Mouse (Mus musculus): ENCODE measurements around the gene Dapp1. TPM values are rescaled to one million over a fixed set of nuclear protein-coding genes. Genes with fewer than 3 reads are reported as not detected.

The Dapp1 gene
- total and polyA plus RNA-seq, 3 experiments = 53.5 to 63.6 (median 62.8) TPM

- in situ Hi-C loops (cut with MboI; ENCODE audit: low pct_ligation_motif_present, low pct_unique_long_range_greater_than_20kb, low sequenced_read_pairs) = no loop called here
- Histone ChIP-seq H3K9me3 (replicated peaks; ENCODE audit: low read length) (no peaks in the 10 kb centered on the region), H3K27me3 (replicated peaks) (no peaks in the 10 kb centered on the region), H3K79me2 (replicated peaks; ENCODE audit: control insufficient read depth, extremely low read depth, insufficient read depth, poor library complexity, severe bottlenecking) (peaks cover 6% of the 10 kb centered on the region; the same call in 1 of the 2 replicates), H3K9ac (ENCODE audit: insufficient read depth, low read depth) (peak overlapping the region; percentile 4), H3K36me3 (replicated peaks in 1 of 2; ENCODE audit: control insufficient read depth in 1 of 2, insufficient read depth in 1 of 2, low read length in 1 of 2) (peaks cover 30 to 52% of the 10 kb centered on the region in 2 experiments), H3K4me1 (ENCODE audit: control insufficient read depth in 1 of 2, insufficient read depth in 2 of 2) (peaks cover 38 to 82% of the 10 kb centered on the region in 2 experiments), H3K27ac (ENCODE audit: insufficient read depth, low read depth) (no peak overlapping the region), H3K4me2 (ENCODE audit: insufficient read depth, low read depth, poor library complexity, severe bottlenecking) (peak overlapping the region; percentile 11), H3K4me3 (replicated peaks in 1 of 3; ENCODE audit: low read depth in 2 of 3, low read length in 2 of 3, poor library complexity in 1 of 3) (no peak overlapping the region)
- TF ChIP-seq USF1 (IDR thresholded peaks at IDR 0.05; ENCODE audit: low read depth, low read length) = no peak
- TF ChIP-seq CHD1 (IDR thresholded peaks at IDR 0.05; ENCODE audit: low read depth, low read length) = no peak
- TF ChIP-seq MXI1 (IDR thresholded peaks at IDR 0.05; ENCODE audit: low read depth, low read length) = no peak
- TF ChIP-seq ELF1 (IDR thresholded peaks at IDR 0.05; ENCODE audit: low read depth, low read length) = no peak
- no peak for TF ChIP-seq NELFE (IDR thresholded peaks at IDR 0.05; ENCODE audit: low read depth, low read length)
- TF ChIP-seq KAT2A (IDR thresholded peaks at IDR 0.05; ENCODE audit: insufficient replicate concordance, low read length) = no peak
- TF ChIP-seq SMC3 (IDR thresholded peaks at IDR 0.05; ENCODE audit: low read depth, low read length) = no peak
- TF ChIP-seq RAD21 (IDR thresholded peaks at IDR 0.05; ENCODE audit: low read depth, low read length) = no peak
- dilution Hi-C loops (cut with MboI; ENCODE audit: extremely low pct_ligation_motif_present, extremely low pct_unique_long_range_greater_than_20kb, low sequenced_read_pairs) = no loop called here
- DNase-seq (ENCODE audit: extremely low read depth) = peak; percentile 82
These were observed 33.8 kb downstream of the Dapp1 start for GRCm38 (mm10) chr3:137947525-137947924.

GRCm38 (mm10) chr3:137946827-137947226, 34.5 kb downstream of the Dapp1 start:
- Histone ChIP-seq H3K79me2 (replicated peaks; ENCODE audit: control insufficient read depth, extremely low read depth, insufficient read depth, poor library complexity, severe bottlenecking) (peaks cover 6% of the 10 kb centered on the region; the same call in 1 of the 2 replicates), H3K4me2 (ENCODE audit: insufficient read depth, low read depth, poor library complexity, severe bottlenecking) (peak overlapping the region; percentile 48), H3K27me3 (replicated peaks) (no peaks in the 10 kb centered on the region), H3K4me1 (ENCODE audit: control insufficient read depth in 1 of 2, insufficient read depth in 2 of 2) (peaks cover 36 to 82% of the 10 kb centered on the region in 2 experiments), H3K27ac (ENCODE audit: insufficient read depth, low read depth) (peak overlapping the region; percentile 17; the same call in 1 of the 2 replicates), H3K9ac (ENCODE audit: insufficient read depth, low read depth) (peak overlapping the region; percentile 18; the same call in 1 of the 2 replicates), H3K4me3 (replicated peaks in 1 of 3; ENCODE audit: low read depth in 2 of 3, low read length in 2 of 3, poor library complexity in 1 of 3) (no peak overlapping the region), H3K9me3 (replicated peaks; ENCODE audit: low read length) (no peaks in the 10 kb centered on the region), H3K36me3 (replicated peaks in 1 of 2; ENCODE audit: control insufficient read depth in 1 of 2, insufficient read depth in 1 of 2, low read length in 1 of 2) (peaks cover 33 to 59% of the 10 kb centered on the region in 2 experiments)
- no peak for DNase-seq (ENCODE audit: extremely low read depth)
- TF ChIP-seq ZKSCAN1 (IDR thresholded peaks at IDR 0.05; ENCODE audit: borderline replicate concordance, low read depth, low read length) (no peak), USF1 (IDR thresholded peaks at IDR 0.05; ENCODE audit: low read depth, low read length) (no peak), TCF12 (IDR thresholded peaks at IDR 0.05; ENCODE audit: low read depth, low read length) (no peak), ELF1 (IDR thresholded peaks at IDR 0.05; ENCODE audit: low read depth, low read length) (no peak), SMC3 (IDR thresholded peaks at IDR 0.05; ENCODE audit: low read depth, low read length) (no peak), E2F4 (IDR thresholded peaks at IDR 0.05; ENCODE audit: insufficient replicate concordance, low read depth, low read length) (no peak), ETS1 (conservative IDR thresholded peaks at IDR 0.05; ENCODE audit: low read depth, low read length) (no peak), PAX5 (IDR thresholded peaks at IDR 0.05; ENCODE audit: low read length) (no peak), ZMIZ1 (IDR thresholded peaks at IDR 0.05; ENCODE audit: low read depth, low read length) (no peak), TBP (conservative IDR thresholded peaks at IDR 0.05; ENCODE audit: low read depth, low read length) (no peak), UBTF (IDR thresholded peaks at IDR 0.05; ENCODE audit: low read depth, low read length) (no peak), CHD1 (IDR thresholded peaks at IDR 0.05; ENCODE audit: low read depth, low read length) (no peak), CHD2 (IDR thresholded peaks at IDR 0.05; ENCODE audit: low read length) (no peak), GABPA (IDR thresholded peaks at IDR 0.05; ENCODE audit: insufficient replicate concordance, low read depth, low read length) (no peak), JUND (conservative IDR thresholded peaks at IDR 0.05; ENCODE audit: low read depth, low read length) (no peak)
- dilution Hi-C loops (cut with MboI; ENCODE audit: extremely low pct_ligation_motif_present, extremely low pct_unique_long_range_greater_than_20kb, low sequenced_read_pairs) (no loop called here), in situ Hi-C loops (cut with MboI; ENCODE audit: low pct_ligation_motif_present, low pct_unique_long_range_greater_than_20kb, low sequenced_read_pairs) (no loop called here)

Data from CH12.LX (cell line).